Mouse (Mus musculus): ENCODE results near the gene Hsd17b1. TPM values are rescaled to one million over a fixed set of nuclear protein-coding genes. Genes with fewer than 3 reads are reported as not detected.

Hsd17b1 gene
- total RNA-seq, 2 experiments from 2014 or later: 0.41 to 0.77 TPM

DNA sequence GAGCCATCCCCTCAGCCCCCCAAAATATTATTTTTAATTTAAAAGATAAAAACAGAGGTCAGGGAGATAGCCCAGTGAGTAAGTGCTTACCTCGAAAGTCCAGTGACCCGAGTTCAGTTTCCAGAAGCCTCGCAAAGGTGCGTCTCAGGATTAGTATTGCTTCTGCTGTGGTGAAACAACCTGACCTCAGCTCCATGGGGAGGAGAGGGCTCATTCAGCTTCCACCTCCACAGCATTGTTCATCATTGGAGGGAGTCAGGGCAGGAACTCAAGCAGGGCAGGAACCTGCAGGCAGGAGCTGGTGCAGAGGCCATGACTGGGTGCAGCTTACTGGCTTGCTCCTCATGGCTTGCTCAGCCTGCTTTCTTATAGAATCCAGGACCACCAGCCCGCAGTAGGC, 17.2 kb upstream of the Hsd17b1 start:
- no peak for DNase-seq

DNA sequence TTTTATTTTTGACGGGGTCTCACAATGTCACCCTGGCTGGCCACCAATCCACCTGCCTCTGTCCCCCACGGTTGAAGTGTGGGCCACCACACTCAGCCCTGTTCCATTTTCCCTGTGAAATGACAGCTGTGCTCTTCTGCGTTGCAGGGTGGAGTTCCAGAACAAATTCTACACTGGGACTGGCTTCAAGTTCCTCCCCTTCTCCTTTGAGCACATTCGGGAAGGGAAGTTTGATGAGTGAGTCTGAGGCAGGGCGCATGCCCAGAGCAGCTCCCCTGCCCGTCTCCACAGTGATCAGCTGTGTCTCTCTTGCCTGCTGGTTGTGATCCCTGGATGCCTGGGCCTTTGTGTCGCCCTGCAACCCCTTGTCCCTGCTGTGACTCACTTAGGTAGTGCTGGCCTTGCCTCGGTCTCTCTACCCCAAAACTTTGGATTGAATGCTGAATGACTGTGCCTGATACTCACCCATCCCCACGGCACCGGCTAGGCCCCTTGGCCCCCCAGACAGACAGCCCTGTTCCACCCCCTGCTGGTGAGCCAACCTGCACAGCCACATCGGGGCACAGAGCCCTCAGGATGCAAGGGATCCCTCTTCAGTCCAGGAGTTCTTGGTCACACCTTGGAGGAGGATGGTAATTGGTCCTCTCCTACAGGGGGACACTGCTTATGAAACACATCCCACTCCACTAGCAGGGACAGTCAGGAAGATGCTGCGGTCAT, 15.9 kb upstream of the Hsd17b1 start:
- peak; percentile 82 to 92 for DNase-seq

DNA sequence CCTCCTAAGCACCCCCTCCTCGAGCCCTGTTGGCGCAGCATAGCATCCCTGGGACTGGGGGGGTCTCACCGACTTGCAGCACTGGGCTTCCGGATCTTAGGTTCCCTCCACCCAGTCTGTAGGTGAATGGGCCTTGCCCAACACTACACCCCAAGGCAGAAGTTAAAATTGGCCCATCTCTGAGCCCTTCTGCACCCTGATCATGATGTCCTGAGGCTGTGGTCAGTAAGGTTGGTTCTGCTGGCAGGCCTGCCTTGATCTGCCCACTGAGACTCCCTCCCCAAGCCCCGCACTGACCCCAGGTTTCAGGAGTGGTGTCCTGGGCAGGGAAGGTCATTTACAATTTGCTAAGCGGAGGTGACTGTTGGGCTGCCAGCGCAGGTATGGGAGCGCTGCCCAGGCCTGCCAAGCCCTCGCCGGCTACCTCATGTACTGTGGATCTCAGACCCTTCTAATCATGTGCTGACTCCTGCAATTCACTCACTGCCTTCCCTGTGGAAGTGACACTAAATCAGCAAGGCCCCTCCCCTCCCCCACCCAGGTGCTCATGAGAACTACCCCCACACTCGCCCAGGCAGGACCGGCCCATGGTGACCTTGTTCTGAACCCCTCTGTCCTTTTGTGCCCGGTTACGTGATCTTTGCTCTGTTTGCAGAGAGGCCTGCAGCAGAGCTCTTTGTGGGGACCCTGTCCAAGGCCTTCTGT, 15.1 kb upstream of the Hsd17b1 start:
- DNase-seq: no peak

DNA sequence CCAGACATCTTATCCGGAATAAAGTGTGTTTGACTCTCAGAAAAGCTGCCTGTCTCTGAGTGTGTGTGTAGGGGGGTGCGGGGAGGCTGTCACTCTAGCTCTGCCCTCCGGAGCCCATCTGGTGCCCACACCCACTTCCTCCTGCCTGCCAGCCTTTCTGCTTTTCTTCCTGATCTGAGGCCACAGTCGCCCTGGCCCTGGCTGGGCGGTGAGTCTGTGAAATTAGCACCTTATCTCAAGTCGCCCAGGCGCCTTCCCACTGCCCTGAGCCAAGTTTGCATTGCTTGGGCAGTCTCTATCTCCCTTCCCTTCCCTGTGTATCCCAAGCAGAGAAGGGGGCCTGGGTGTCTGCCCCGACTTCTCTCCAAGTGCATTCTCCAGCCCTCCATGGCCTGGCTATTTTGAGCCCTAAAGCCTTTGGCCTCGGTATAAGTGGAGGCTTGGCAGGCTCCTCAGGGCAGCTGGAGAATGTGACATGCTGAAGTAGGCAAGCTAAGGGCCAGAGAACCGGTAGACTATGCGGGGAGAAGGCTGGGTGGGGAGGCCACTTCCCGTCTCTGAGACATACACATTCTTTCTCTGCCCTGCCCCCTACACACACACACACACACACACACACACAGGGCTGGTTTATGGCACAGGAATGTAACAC, 14.4 kb upstream of the Hsd17b1 start:
- peak; percentile 84 to 91 for DNase-seq

DNA sequence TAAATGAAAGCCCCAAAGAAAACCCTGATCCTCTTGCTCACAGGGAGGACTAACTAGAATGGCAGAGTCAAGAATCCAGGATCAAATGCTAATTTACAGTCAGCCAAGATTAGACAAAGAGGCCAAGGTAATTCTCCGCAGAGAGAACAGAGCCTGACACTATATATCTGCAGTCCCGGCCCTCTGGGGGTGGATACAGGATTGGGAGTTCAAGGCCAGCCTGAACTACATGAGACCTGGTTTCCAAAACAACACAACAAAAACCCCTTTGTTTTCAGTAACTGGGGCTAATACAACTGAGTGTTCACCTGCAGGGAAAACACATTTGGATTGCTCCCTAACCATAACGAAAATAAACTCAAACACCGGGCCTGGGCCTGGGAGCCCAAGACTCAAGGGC, 13.7 kb upstream of the Hsd17b1 start:
- no peak for DNase-seq

DNA sequence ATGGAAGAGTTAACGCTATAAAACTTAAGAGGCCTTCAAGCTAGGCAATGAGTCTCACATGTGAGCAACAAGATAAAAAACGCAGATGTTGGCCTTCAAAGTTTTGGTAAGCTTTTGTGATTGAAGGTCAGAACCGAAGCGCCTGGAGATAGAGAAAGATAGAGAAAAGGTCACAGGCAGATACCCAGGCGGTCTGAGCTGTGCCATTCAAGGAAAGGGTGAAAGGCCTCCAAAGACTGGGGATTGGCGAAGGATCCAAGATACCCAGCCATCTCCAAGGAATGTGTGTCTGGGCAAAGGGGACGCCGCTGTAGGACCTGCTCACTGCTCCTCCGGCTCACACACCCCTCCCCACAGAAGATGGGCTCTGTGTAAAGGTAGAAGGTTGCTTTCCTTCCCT, 13.2 kb upstream of the Hsd17b1 start:
- DNase-seq: no peak

DNA sequence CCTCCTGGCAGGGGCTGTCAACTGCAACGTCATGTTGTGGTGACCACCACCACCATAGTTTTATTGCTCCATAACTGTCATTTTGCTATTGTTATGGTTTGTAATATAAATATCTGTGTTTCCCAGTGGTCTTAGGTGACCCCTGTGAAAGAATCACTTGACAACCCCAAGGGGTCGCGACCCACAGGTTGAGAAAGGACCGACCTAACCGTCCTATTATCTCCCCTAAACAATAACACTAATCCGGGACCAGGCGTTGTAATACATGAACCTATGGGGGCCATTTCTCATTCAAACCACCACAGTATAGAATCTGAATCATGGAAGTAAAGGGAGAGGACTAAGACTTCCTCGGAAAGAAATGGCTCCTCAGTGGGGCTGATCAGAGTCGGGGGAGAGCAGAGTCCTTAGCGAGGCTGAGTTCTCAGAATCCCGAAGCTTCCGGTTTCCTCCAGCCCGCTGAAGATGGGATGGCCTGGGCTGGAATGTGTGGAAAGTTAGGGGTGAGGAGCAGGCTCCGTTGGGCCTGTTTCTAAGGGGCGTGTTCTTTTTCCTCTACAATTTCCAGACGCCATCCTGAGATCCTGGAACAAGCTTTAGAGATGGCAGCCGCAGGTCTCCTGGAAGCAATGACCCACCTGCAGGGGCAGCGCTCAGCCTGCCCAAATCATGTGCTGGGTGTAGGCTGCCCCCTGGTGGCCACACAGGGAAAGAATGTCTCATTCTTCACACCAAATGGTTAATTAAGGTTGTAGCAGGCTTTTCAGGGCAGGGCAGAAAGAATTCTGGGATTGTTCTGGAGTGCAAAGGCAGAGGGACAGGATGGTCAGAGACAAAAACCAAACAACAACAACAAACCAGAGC, 11.4 kb upstream of the Hsd17b1 start:
- DNase-seq: peak; percentile 83 to 89

DNA sequence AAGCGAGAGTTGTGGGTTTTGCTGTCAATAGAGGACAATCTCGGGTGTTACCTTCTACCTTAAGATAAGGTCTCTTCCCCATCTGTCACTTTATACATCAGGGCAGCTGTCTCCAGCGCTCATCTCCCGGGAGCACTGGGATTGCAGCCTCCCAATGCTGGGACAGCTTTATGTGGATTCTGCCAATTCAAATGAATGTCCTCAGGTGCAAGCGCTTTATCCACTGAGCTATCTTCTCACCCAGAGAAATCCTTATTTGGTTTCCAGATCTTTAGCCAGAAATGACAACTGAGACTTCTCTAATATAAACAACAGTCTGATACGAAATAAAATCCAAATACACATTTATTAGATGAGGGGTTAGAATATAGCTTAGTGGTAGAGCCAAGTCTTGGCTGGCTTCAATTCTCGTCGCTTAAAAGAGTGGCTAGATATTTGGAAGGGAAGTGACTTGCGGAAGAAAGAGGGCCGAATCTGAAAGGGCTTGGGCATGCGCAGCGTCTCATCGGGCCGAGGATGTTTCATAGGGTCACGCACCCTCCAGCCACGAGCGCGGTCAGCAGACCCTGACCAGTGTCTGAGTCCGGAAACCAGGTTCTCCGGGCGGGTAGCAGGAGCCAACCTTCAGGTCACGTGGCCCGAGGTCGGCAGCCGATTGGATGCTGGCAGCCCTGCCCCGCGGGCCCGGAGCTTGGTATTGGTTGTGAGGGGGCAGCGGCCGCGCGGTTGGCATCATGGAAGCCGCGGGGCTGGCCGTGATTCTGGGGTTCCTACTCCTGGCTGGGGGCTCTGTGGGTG, 8.6 kb upstream of the Hsd17b1 start, which contains the start of gene Naglu:
Naglu (plus strand) TSS at position 622 of the 798 bp plus-strand sequence.
- DNase-seq: peak; percentile 96 to 98

DNA sequence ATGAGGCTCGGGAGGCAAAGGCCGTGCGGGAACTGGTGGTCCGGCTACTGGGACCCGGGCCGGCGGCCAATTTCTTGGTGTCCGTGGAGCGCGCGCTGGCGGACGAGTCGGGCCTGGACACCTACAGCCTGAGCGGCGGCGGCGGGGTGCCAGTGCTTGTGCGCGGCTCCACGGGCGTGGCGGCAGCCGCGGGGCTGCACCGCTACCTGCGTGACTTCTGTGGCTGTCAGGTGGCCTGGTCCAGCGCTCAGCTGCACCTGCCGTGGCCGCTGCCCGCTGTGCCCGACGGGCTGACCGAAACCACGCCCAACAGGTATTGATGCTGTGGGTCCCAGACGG, 8.1 kb upstream of the Hsd17b1 start:
- DNase-seq: no peak

DNA sequence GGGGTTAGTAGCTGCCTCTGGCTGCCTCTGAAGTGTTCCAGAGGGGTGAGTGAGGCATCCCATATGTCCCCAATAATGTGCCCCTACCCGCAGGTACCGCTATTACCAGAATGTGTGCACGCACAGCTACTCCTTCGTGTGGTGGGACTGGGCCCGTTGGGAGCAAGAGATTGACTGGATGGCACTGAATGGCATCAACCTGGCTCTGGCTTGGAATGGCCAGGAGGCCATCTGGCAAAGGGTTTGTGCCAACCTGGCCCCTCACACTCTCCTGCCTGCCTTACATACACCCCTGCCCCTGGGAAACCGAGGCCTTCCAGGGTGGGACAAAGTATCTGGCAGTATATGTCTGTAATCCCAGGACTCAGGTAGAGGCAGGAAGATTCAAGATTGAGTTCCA, 7.2 kb upstream of the Hsd17b1 start:
- no peak for DNase-seq

DNA sequence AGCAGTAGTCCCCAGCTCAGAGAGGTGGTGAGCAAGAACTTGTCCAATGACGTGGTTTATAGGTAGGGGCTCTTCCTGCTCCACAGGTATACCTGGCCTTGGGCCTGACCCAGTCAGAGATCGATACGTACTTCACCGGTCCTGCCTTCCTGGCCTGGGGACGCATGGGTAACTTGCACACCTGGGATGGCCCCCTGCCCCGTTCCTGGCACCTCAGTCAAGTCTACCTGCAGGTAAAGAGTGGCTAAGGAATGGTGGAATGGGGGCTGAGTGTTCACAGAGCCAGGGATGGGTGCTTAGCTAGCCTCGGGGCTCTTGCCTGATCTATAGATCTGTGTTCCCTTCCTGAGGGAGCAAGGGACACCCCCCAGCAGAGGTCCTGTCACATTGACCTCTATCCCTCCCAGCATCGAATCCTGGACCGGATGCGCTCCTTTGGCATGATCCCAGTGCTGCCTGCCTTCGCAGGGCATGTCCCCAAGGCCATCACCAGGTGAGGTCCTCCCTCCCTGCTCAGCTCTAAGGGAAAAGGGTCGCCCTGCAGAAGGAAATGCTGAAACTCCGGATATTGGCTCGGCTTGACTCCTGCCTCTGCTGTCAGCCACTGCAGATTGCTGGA, 6.3 kb upstream of the Hsd17b1 start:
- no peak for DNase-seq

DNA sequence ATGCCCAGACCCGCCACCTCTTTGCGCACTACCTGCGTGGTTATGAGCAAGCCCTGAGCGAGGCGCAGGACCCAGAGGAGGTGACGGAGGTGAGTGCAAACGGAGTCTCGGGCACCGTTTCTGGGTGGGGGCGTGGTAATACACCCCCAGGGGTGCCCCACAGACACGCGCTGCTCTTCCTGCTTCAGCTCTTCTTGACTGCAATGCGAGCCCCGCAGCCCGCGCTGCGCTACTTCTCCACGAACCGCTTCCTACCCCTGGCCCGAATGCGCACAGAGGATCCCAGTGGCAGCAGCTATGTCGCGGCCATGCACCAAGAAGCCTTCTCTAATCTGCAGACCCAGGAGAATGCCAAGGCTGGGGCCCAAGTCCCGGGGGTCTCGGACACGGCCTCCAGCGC, 1.5 kb downstream of the Hsd17b1 start:
- no peak for DNase-seq

DNA sequence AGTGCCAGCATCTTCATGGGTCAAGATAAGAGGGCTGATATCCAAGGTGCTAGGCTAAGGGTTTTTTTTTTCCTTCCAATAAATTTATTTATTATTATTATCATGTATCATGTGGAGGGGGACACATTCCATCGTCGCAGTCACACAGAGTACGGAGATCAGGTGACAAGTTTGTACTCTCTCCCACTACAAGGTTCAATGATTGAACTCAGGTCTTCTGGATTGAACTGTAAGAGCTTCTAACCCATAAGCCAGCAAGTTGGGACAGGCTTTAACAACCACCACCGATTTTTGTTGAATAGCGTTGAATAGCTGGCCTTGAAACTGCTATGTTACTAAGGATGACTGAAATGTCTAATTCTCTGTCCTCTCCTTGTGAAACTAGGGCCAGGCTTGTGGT, 2.2 kb downstream of the Hsd17b1 start:
- no peak for DNase-seq

DNA sequence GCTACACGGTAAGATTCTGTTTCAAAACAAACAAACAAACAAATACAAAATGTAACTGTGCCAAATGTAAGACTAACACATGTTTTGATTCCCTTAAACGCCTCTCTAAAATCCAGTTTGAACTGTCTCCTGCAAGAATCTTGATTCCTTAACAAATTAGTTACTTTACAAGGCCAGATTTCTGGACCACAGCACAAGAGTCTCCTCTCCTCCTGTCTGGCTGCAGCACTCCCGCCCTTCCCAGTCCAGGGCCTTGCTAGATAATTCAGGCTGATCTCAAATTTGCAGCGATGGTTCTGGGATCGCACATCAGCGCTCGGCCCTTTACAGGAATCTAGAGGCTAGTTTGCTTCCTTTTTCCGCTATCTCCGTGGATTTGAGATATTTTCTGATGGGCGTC, 3.4 kb downstream of the Hsd17b1 start:
- no peak for DNase-seq

DNA sequence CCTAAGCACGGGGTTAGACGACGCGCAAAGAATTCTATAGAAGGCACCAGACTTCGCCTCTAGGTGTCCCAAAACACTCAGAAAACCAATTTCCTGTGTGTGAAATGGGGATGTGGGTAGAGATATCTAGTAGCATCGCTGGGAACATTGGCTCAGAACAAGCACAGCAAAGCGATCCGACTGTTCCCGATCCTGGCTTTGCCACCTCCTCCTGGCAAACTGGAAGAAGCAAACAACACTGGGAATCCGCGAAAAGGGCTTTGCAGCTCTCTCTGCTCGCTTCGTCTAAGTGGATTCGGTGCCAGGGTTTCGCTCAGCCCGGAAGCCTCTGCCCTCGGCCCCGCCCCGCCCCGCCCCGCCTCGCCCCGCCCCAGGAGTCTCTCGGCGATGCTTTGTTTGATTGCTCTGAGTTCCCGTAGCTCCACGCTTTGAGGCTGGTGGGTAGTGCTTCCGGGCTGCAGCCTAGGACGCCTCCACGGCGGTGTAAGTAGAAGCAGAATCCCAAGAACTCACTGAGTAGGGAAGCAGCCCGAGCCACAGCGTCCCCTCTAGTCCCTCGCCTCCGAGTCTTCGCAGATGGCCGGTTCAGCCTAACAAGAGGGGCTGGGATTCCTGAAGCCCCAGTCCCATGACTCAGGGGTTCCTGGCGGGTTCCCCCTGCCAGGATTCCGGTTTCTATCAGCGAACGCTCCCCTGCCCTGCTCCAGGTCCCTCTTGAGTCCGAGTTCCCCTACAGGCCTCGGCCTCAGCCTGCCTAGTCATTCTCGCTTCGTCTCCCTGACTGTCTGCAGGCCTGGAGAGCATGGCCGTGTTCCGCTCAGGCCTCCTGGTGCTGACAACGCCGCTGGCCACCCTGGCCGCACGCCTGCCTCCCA, 4.2 kb downstream of the Hsd17b1 start, which contains the start of gene Coasy:
Coasy (plus strand) TSS at position 358 of the 875 bp plus-strand sequence.
- peak; percentile 92 for DNase-seq

DNA sequence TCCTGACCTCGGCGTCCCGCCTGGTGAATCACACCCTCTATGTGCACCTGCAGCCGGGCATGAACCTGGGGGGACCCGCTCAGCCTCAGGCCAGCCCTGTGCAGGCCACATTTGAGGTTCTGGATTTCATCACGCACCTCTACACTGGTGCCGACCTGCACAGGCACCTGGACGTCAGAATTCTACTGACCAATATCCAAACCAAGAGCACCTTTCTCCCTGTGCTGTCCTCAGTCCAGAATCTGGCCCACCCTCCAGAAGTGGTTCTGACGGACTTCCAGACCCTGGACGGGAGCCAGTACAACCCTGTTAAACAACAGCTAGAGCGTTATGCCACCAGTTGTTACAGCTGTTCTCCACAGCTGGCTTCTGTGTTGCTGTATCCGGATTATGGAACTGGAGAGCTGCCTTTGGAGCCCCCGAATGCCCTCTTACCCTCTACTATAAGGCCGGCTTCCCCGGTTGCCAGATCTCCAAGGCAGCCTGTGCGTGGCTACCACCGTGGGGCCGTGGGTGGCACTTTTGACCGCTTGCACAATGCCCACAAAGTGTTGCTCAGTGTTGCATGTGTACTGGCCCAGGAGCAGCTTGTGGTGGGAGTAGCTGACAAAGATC, 5.0 kb downstream of the Hsd17b1 start:
- DNase-seq: no peak

DNA sequence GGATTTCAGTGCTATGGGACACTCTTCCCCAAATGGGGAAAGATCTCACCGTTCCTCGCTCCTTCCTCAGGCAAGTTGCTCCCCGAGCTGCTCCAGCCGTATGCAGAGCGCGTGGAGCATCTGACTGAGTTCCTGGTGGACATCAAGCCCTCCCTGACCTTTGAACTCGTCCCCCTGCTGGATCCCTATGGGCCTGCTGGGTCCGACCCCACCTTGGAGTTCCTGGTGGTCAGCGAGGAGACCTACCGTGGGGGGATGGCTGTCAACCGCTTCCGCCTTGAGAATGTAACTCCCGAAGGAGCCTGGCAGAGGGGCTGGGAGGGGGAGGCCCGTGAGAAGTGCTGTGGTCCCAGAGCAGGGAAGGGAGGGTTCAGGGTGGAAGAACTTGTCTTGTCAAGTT, 6.0 kb downstream of the Hsd17b1 start:
- DNase-seq: no peak

DNA sequence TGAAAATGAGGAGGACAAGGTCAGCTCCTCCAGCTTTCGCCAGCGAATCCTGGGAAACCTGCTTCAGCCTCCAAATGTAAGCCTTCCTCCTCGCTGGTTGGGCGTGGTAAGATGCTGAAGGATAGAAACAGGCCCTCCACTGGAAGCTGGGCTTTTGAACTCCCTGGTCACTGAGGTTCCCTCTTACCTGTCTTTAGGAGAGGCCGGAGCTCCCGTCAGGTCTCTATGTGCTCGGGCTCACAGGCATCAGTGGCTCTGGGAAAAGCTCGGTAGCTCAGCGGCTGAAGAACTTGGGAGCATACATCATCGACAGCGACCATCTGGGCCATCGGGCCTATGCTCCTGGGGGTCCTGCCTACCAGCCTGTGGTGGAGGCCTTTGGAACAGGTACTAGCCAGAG, 6.6 kb downstream of the Hsd17b1 start:
- peak in 1 of 2 experiments; percentile 1 for DNase-seq

DNA sequence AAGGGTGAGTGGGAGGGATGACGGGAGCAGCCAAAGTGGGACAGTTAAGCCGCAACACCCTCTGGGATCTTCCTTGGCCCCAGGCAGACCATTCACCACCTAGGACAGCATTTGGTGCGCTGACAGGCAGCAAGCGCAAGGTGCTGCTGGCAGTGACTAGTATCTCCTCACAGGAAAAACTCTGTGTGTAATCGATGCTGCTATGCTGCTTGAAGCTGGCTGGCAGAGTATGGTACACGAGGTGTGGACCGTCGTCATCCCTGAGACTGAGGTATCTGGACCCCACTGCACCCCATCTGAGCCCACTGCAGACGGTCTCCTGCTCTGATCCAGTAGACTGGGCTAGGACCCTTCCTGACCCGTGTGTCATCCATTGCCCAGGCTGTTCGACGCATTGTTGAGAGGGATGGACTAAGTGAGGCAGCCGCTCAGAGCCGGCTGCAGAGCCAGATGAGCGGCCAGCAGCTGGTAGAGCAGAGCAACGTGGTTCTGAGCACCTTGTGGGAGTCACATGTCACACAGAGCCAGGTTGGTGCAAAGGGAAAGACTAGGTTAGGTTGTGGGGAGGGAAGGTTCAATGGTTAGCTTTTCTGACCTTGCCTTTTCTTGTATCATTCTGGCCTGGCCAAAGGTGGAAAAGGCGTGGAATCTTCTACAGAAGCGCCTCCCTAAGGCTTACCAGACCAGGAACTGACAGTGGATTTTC, 7.6 kb downstream of the Hsd17b1 start:
- DNase-seq: peak in 1 of 2 experiments; percentile 3

Data from heart, adult 18-20 months (tissue).